26 mouse cellular contexts compared by ENCODE assay signal in the genomic region with DNA sequence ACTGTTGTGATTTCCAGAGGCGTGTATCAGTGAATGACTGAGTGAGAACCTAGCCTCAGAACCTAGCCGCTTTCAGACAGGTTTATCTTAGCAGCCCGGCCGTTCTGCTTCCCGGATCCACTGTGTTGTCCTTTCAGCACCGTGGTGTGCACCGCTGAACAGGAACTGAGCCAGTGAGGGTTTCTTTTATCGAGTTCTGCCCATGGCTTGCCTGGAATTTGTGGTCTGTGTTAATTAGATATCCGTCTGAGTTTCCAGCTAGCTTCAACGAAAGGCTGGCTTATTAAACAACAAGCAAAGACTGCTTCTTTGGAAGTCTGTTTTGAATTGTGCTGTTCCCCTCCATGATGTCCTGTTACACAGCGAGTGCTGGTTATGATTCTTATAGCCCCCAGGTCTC.
DNase-seq lines count a peak whose midpoint lies in the region; ATAC-seq lines count a peak whose summit lies in the region.
"Had no signal": no experiment of that assay in that cellular context is flagged by ENCODE, and none has a peak within 500 bp of the region (broad histone marks: within the 10 kb centered on the region; RNA-seq: fewer than 3 reads in every experiment).

No protein-coding gene starts in this region.

- no peaks in the 10 kb centered on the region for H3K9me3 ChIP-seq in forebrain, embryonic 14.5 days (replicated peaks; ENCODE audit: control insufficient read depth, low read length)
- H3K9me3 ChIP-seq in forebrain, embryonic 13.5 days (replicated peaks), result no peaks in the 10 kb centered on the region
- no peaks in the 10 kb centered on the region for H3K9me3 ChIP-seq in neural tube, embryonic 13.5 days
- H3K9me3 ChIP-seq in limb, embryonic 10.5 days (replicated peaks), result no peaks in the 10 kb centered on the region
- H3K9me3 ChIP-seq: embryonic facial prominence, embryonic 15.5 days; heart, embryonic 10.5 days; liver, embryonic 13.5 days; midbrain, embryonic 12.5 days; neural tube, embryonic 12.5 days had no signal

- no peak for ATAC-seq in forebrain, embryonic 14.5 days
- ATAC-seq in forebrain, embryonic 13.5 days, result no peak
- no peak for ATAC-seq in neural tube, embryonic 13.5 days (ENCODE audit: low read depth)
- ATAC-seq: activated CD4-positive, CD25-positive, alpha-beta regulatory T cell, adult 4 months; forebrain, postnatal 0 days; hindbrain, postnatal 0 days; intestine, embryonic 16.5 days had no signal

- H3K36me3 ChIP-seq in forebrain, embryonic 14.5 days (ENCODE audit: control insufficient read depth, insufficient read depth, low read length), result no peaks in the 10 kb centered on the region
- no peaks in the 10 kb centered on the region for H3K36me3 ChIP-seq in forebrain, embryonic 13.5 days (ENCODE audit: poor library complexity, severe bottlenecking)
- H3K36me3 ChIP-seq in neural tube, embryonic 13.5 days, result no peaks in the 10 kb centered on the region
- no peaks in the 10 kb centered on the region for H3K36me3 ChIP-seq in limb, embryonic 10.5 days
- H3K36me3 ChIP-seq: embryonic facial prominence, embryonic 15.5 days; heart, embryonic 10.5 days; liver, embryonic 13.5 days; midbrain, embryonic 12.5 days; neural tube, embryonic 12.5 days had no signal

- no peaks in the 10 kb centered on the region for H3K27me3 ChIP-seq in forebrain, embryonic 14.5 days (replicated peaks; ENCODE audit: control insufficient read depth, insufficient read depth, low read length)
- H3K27me3 ChIP-seq in forebrain, embryonic 13.5 days, result no peaks in the 10 kb centered on the region
- 0 out of 2 replicates have a peak, but pooled peaks cover 3% of the 10 kb centered on the region for H3K27me3 ChIP-seq in neural tube, embryonic 13.5 days
- 0 out of 2 replicates have a peak, but pooled peaks cover 4% of the 10 kb centered on the region for H3K27me3 ChIP-seq in limb, embryonic 10.5 days (ENCODE audit: low read depth, poor library complexity, severe bottlenecking)
- H3K27me3 ChIP-seq: embryonic facial prominence, embryonic 15.5 days; liver, embryonic 13.5 days; neural tube, embryonic 12.5 days had no signal

- H3K27ac ChIP-seq in forebrain, embryonic 14.5 days (ENCODE audit: low read depth, low read length), result no peak overlapping the region
- no peak overlapping the region for H3K27ac ChIP-seq in forebrain, embryonic 13.5 days
- H3K27ac ChIP-seq in neural tube, embryonic 13.5 days (replicated peaks), result peak overlapping the region; percentile 49; the same call in 1 of the 2 replicates
- H3K27ac ChIP-seq in limb, embryonic 10.5 days, result peak overlapping the region; percentile 78
- H3K27ac ChIP-seq: embryonic facial prominence, embryonic 15.5 days; gastrocnemius, adult 2 months; heart, embryonic 10.5 days; hindbrain, postnatal 0 days; liver, embryonic 13.5 days; midbrain, embryonic 12.5 days; neural tube, embryonic 12.5 days had no signal

- H3K4me3 ChIP-seq in forebrain, embryonic 14.5 days (ENCODE audit: low read depth, low read length), result no peak overlapping the region
- H3K4me3 ChIP-seq in forebrain, embryonic 13.5 days, result no peak overlapping the region
- H3K4me3 ChIP-seq in neural tube, embryonic 13.5 days, result no peak overlapping the region
- H3K4me3 ChIP-seq in limb, embryonic 10.5 days, result no peak overlapping the region
- H3K4me3 ChIP-seq: embryonic facial prominence, embryonic 15.5 days; gastrocnemius, adult 2 months; heart, embryonic 10.5 days; liver, embryonic 13.5 days; midbrain, embryonic 12.5 days; neural tube, embryonic 12.5 days had no signal

- no peaks in the 10 kb centered on the region for H3K4me1 ChIP-seq in forebrain, embryonic 14.5 days (ENCODE audit: control insufficient read depth, insufficient read depth, low read length)
- no peaks in the 10 kb centered on the region for H3K4me1 ChIP-seq in forebrain, embryonic 13.5 days
- H3K4me1 ChIP-seq in neural tube, embryonic 13.5 days (replicated peaks), result peaks cover 32% of the 10 kb centered on the region
- peaks cover 72% of the 10 kb centered on the region for H3K4me1 ChIP-seq in limb, embryonic 10.5 days

- no peak overlapping the region for H3K4me2 ChIP-seq in forebrain, embryonic 14.5 days (ENCODE audit: low read length)
- no peak overlapping the region for H3K4me2 ChIP-seq in forebrain, embryonic 13.5 days
- H3K4me2 ChIP-seq in neural tube, embryonic 13.5 days, result no peak overlapping the region
- H3K4me2 ChIP-seq: embryonic facial prominence, embryonic 15.5 days; liver, embryonic 13.5 days; lung, embryonic 14.5 days; midbrain, embryonic 12.5 days; neural tube, embryonic 12.5 days had no signal

- 20% methylated on average over 11 of the region's 11 CpGs for WGBS in forebrain, embryonic 14.5 days
- 25% methylated on average over 11 of the region's 11 CpGs for WGBS in forebrain, embryonic 13.5 days
- WGBS in neural tube, embryonic 13.5 days, result 67% methylated on average over 11 of the region's 11 CpGs
- WGBS in limb, embryonic 10.5 days, result 74% methylated on average over 11 of the region's 11 CpGs

- DNase-seq in forebrain, embryonic 14.5 days (ENCODE audit: low spot score), result peak; percentile 6
- DNase-seq in neural tube, embryonic 10.5 days (ENCODE audit: extremely low spot score, low spot score), result no peak
- DNase-seq in limb, embryonic 10.5 days (ENCODE audit: low spot score), result no peak
- DNase-seq in adrenal gland, postnatal 14 days, result no peak
- no peak for DNase-seq in cerebellum, adult 9-11 months
- no peak for DNase-seq in thymus, postnatal 25 days
- DNase-seq: adrenal gland, adult 8-10 months; cerebellum, adult 2 months; cerebellum, postnatal 36 days; forebrain, postnatal 0 days; gastrocnemius, adult 2 months; left cerebral cortex, postnatal 4 days; liver, embryonic 13.5 days; lung, embryonic 14.5 days; right cerebral cortex, adult 18-20 months; right cerebral cortex, postnatal 4 days; thymus, postnatal 4 days had no signal

- H3K9ac ChIP-seq in forebrain, embryonic 14.5 days (ENCODE audit: low read length), result no peak overlapping the region
- H3K9ac ChIP-seq in forebrain, embryonic 13.5 days, result no peak overlapping the region
- H3K9ac ChIP-seq in neural tube, embryonic 13.5 days, result no peak overlapping the region
- H3K9ac ChIP-seq: embryonic facial prominence, embryonic 15.5 days; forebrain, postnatal 0 days; liver, embryonic 13.5 days; lung, embryonic 14.5 days; midbrain, embryonic 12.5 days; neural tube, embryonic 12.5 days had no signal

Comparison
In these comparisons a context has a peak if more than half of its experiments do, and no peak if none do; other contexts are left out.
1. H3K27ac ChIP-seq: peak in neural tube, embryonic 13.5 days (single experiment) and limb, embryonic 10.5 days (single experiment); none in forebrain, embryonic 14.5 days (single experiment) and forebrain, embryonic 13.5 days (single experiment).